Mouse (Mus musculus) CH12.LX (cell line): Measurements from ENCODE around the gene Gpm6b. TPM values are rescaled to one million over a fixed set of nuclear protein-coding genes. Genes with fewer than 3 reads are reported as not detected.
A peak's percentile ranks its signal among the peaks of the same experiment; 100 is the strongest.

Experiments
- DNase-seq: peaks from one replicate; pipeline ENCODE4 v3.0.0-alpha.2; 2013; ENCODE audit errors: extremely low read depth
- H3K27ac ChIP-seq: 2 replicates; pipeline ENCODE4 v1.5.1; 2012; ENCODE audit warnings: low read depth, mild to moderate bottlenecking, control low read depth, moderate library complexity; ENCODE audit not compliant: insufficient read depth
- H3K27me3 ChIP-seq: replicated peaks from 2 replicates; pipeline ENCODE3; 2012; ENCODE audit warnings: inconsistent platforms
- H3K36me3 ChIP-seq, 2 experiments: replicated peaks in 1 of 2; 2 replicates each; pipeline versions ENCODE3 to v1.6.1; 2012; ENCODE audit warnings: inconsistent platforms in 1 of 2, low read length in 1 of 2, mild to moderate bottlenecking in 1 of 2, mixed read lengths in 1 of 2, moderate library complexity in 1 of 2; ENCODE audit not compliant: control insufficient read depth in 1 of 2, insufficient read depth in 1 of 2
- H3K4me1 ChIP-seq, 2 experiments: 2 replicates each; pipeline ENCODE4 v1.6.1; 2012; ENCODE audit warnings: inconsistent platforms in 1 of 2, moderate library complexity in 1 of 2; ENCODE audit not compliant: insufficient read depth in 2 of 2, control insufficient read depth in 1 of 2
- H3K4me2 ChIP-seq: 2 replicates; pipeline ENCODE4 v1.6.1; 2012; ENCODE audit warnings: low read depth, mild to moderate bottlenecking, control low read depth; ENCODE audit not compliant: poor library complexity, insufficient read depth, severe bottlenecking
- H3K4me3 ChIP-seq, 3 experiments: fragments of 150-350 bp in 1 of 3; sonication (generic) in 1 of 3; replicated peaks in 1 of 3; 2 replicates each; pipeline versions ENCODE3 to v1.5.1; 2011 to 2012; ENCODE audit warnings: low read depth in 2 of 3, low read length in 2 of 3, mild to moderate bottlenecking in 2 of 3, moderate library complexity in 2 of 3, control low read depth in 1 of 3, improper control_type of control experiment in 1 of 3, inconsistent platforms in 1 of 3, mixed read lengths in 1 of 3; ENCODE audit not compliant: poor library complexity in 1 of 3
- H3K79me2 ChIP-seq: replicated peaks from 2 replicates; pipeline ENCODE4 v1.6.1; 2012; ENCODE audit warnings: mild to moderate bottlenecking, moderate library complexity; ENCODE audit not compliant: control insufficient read depth, poor library complexity, insufficient read depth, severe bottlenecking; ENCODE audit errors: extremely low read depth
- H3K9ac ChIP-seq: 2 replicates; pipeline ENCODE4 v1.6.1; 2012; ENCODE audit warnings: low read depth, mild to moderate bottlenecking, control low read depth, moderate library complexity; ENCODE audit not compliant: insufficient read depth
- H3K9me3 ChIP-seq: replicated peaks from 2 replicates; pipeline ENCODE3; 2012; ENCODE audit warnings: low read length, inconsistent platforms, mixed read lengths
- BHLHE40 ChIP-seq: IDR thresholded peaks from 2 replicates; pipeline ENCODE4 v1.6.1; 2011; ENCODE audit warnings: mild to moderate bottlenecking, low read depth, low read length, improper control_type of control experiment
- CHD2 ChIP-seq: IDR thresholded peaks from 2 replicates; pipeline ENCODE4 v1.6.1; 2011; ENCODE audit warnings: low read length, improper control_type of control experiment
- CTCF ChIP-seq, 2 experiments: IDR thresholded peaks in 1 of 2; conservative IDR thresholded peaks in 1 of 2; 2 replicates each; pipeline ENCODE4 v1.5.1; 2011 to 2012; ENCODE audit warnings: low read depth in 2 of 2, low read length in 2 of 2, improper control_type of control experiment in 1 of 2, inconsistent platforms in 1 of 2, mild to moderate bottlenecking in 1 of 2, moderate library complexity in 1 of 2
- E2F4 ChIP-seq: IDR thresholded peaks from 2 replicates; pipeline ENCODE4 v1.6.1; 2011; ENCODE audit warnings: low read depth, low read length, improper control_type of control experiment; ENCODE audit not compliant: insufficient replicate concordance
- ELF1 ChIP-seq: IDR thresholded peaks from 2 replicates; pipeline ENCODE4 v1.6.1; 2014; ENCODE audit warnings: low read depth, mild to moderate bottlenecking, inconsistent platforms, low read length, improper control_type of control experiment
- EP300 ChIP-seq: IDR thresholded peaks from 2 replicates; pipeline ENCODE4 v1.6.1; 2011; ENCODE audit warnings: low read length, improper control_type of control experiment
- ETS1 ChIP-seq: conservative IDR thresholded peaks from 2 replicates; pipeline ENCODE4 v1.6.1; 2012; ENCODE audit warnings: low read depth, mild to moderate bottlenecking, inconsistent platforms, low read length, improper control_type of control experiment, moderate library complexity
- GABPA ChIP-seq: IDR thresholded peaks from 2 replicates; pipeline ENCODE4 v1.6.1; 2012; ENCODE audit warnings: low read depth, low read length, improper control_type of control experiment, inconsistent platforms; ENCODE audit not compliant: insufficient replicate concordance
- JUND ChIP-seq: conservative IDR thresholded peaks from 2 replicates; pipeline ENCODE4 v1.6.1; 2011; ENCODE audit warnings: low read depth, low read length, improper control_type of control experiment
- KAT2A ChIP-seq: IDR thresholded peaks from 2 replicates; pipeline ENCODE4 v1.6.1; 2012; ENCODE audit warnings: low read length, improper control_type of control experiment, inconsistent platforms; ENCODE audit not compliant: insufficient replicate concordance
- MAZ ChIP-seq: IDR thresholded peaks from 2 replicates; pipeline ENCODE4 v1.6.1; 2012; ENCODE audit warnings: low read depth, mild to moderate bottlenecking, inconsistent platforms, low read length, improper control_type of control experiment, moderate library complexity
- MXI1 ChIP-seq: IDR thresholded peaks from 2 replicates; pipeline ENCODE4 v1.6.1; 2011; ENCODE audit warnings: mild to moderate bottlenecking, low read depth, low read length, improper control_type of control experiment
- MYC ChIP-seq: IDR thresholded peaks from 2 replicates; pipeline ENCODE4 v1.6.1; 2011; ENCODE audit warnings: low read depth, mild to moderate bottlenecking, improper control_type of control experiment, low read length
- NELFE ChIP-seq: IDR thresholded peaks from 2 replicates; pipeline ENCODE4 v1.6.1; 2011; ENCODE audit warnings: low read depth, low read length, improper control_type of control experiment
- POLR2A ChIP-seq: IDR thresholded peaks from 2 replicates; pipeline ENCODE4 v1.6.1; 2011; ENCODE audit warnings: low read depth, mild to moderate bottlenecking, improper control_type of control experiment, low read length
- SIN3A ChIP-seq: IDR thresholded peaks from 2 replicates; pipeline ENCODE4 v1.6.1; 2012; ENCODE audit warnings: low read length, improper control_type of control experiment, inconsistent platforms
- SMC3 ChIP-seq: IDR thresholded peaks from 2 replicates; pipeline ENCODE4 v1.6.1; 2011; ENCODE audit warnings: low read depth, low read length, improper control_type of control experiment
- USF1 ChIP-seq: IDR thresholded peaks from 2 replicates; pipeline ENCODE4 v1.6.1; 2014; ENCODE audit warnings: low read depth, mild to moderate bottlenecking, inconsistent platforms, low read length, improper control_type of control experiment
- ZKSCAN1 ChIP-seq: IDR thresholded peaks from 2 replicates; pipeline ENCODE4 v1.6.1; 2012; ENCODE audit warnings: low read depth, inconsistent platforms, low read length, improper control_type of control experiment, borderline replicate concordance
- ZMIZ1 ChIP-seq: IDR thresholded peaks from 2 replicates; pipeline ENCODE4 v1.6.1; 2012; ENCODE audit warnings: low read depth, mild to moderate bottlenecking, inconsistent platforms, low read length, improper control_type of control experiment
- ZNF384 ChIP-seq: IDR thresholded peaks from 2 replicates; pipeline ENCODE4 v1.6.1; 2012; ENCODE audit warnings: low read depth, low read length, improper control_type of control experiment, inconsistent platforms
- dilution Hi-C: fragments of 300-500 bp; cut with MboI; formaldehyde crosslinking; loops from 2 replicates; pipeline ENCODE4 v1.14.3; 2020; ENCODE audit warnings: low sequenced_read_pairs; ENCODE audit not compliant: extremely low pct_unique_long_range_greater_than_20kb, extremely low pct_ligation_motif_present
- in situ Hi-C: fragments of 300-500 bp; cut with MboI; formaldehyde crosslinking; loops from 3 replicates; pipeline ENCODE4 v1.14.3; 2019; ENCODE audit warnings: low sequenced_read_pairs, low pct_ligation_motif_present, low pct_unique_long_range_greater_than_20kb, mixed read lengths
- polyA plus RNA-seq: library from polyadenylated mRNA; unstranded; fragments of >175 nt; gene quantifications from 2 replicates; pipeline ENCODE4 v1.2.1, GENCODE M21; 2012; ENCODE audit warnings: low read depth; ENCODE audit not compliant: insufficient read length
- total RNA-seq, 2 experiments: library from RNA; depleted of rRNA; stranded (reverse); fragments of 300-350 nt in 1 of 2; fragments of >200 nt in 1 of 2; gene quantifications; 2 replicates each; pipeline ENCODE4 v1.2.3; 2012 to 2014

Gene Gpm6b
- total and polyA plus RNA-seq, 3 experiments = 0.64 to 1.9 (median 1.8) TPM

GRCm38 (mm10) chrX:166407865-166408264 is 169.2 kb downstream of the Gpm6b start:
- no peaks in the 10 kb centered on the region for H3K9me3 ChIP-seq
- H3K79me2 ChIP-seq = no peaks in the 10 kb centered on the region
- no peaks in the 10 kb centered on the region for H3K4me1 ChIP-seq
- H3K36me3 ChIP-seq = peaks cover 29 to 57% of the 10 kb centered on the region in 2 experiments
- no peak overlapping the region for H3K4me2 ChIP-seq
- DNase-seq = no peak
- no peaks in the 10 kb centered on the region for H3K27me3 ChIP-seq
- no peak for TF ChIP-seq ZNF384
- TF ChIP-seq ZKSCAN1 = no peak
- TF ChIP-seq POLR2A = no peak
- TF ChIP-seq JUND = no peak
- TF ChIP-seq KAT2A = no peak
- TF ChIP-seq CHD2 = no peak
- no peak for TF ChIP-seq EP300
- TF ChIP-seq ELF1 = no peak
- no peak for TF ChIP-seq SIN3A
- in situ Hi-C loops = no loop called here
- no peak overlapping the region for H3K27ac ChIP-seq
- H3K4me3 ChIP-seq = no peak overlapping the region
- dilution Hi-C loops = no loop called here
- H3K9ac ChIP-seq = no peak overlapping the region

- H3K79me2 ChIP-seq = no peaks in the 10 kb centered on the region
These were observed 177.5 kb downstream of the Gpm6b start for GRCm38 (mm10) chrX:166416196-166416595.

GRCm38 (mm10) chrX:166434812-166435211 is 196.1 kb downstream of the Gpm6b start:
- in situ Hi-C loops = no loop called here
- dilution Hi-C loops = no loop called here
- Histone ChIP-seq H3K4me2 (no peak overlapping the region), H3K36me3 (peaks cover 4 to 29% of the 10 kb centered on the region in 2 experiments), H3K4me1 (peaks cover 0 to 9% of the 10 kb centered on the region in 2 experiments; a peak in 1 of 4 replicates), H3K27ac (no peak overlapping the region), H3K9ac (no peak overlapping the region), H3K27me3 (no peaks in the 10 kb centered on the region), H3K79me2 (no peaks in the 10 kb centered on the region), H3K4me3 (no peak overlapping the region), H3K9me3 (no peaks in the 10 kb centered on the region)
- DNase-seq = no peak
- no peak for TF ChIP-seq MAZ
- no peak for TF ChIP-seq GABPA
- TF ChIP-seq NELFE = no peak
- no peak for TF ChIP-seq BHLHE40
- no peak for TF ChIP-seq E2F4
- TF ChIP-seq MXI1 = no peak
- TF ChIP-seq ELF1 = no peak
- no peak for TF ChIP-seq ETS1
- no peak for TF ChIP-seq MYC
- no peak for TF ChIP-seq ZKSCAN1

More at GRCm38 (mm10) chrX:166416196-166416595, 177.5 kb downstream of the Gpm6b start:
- dilution Hi-C loops (no loop called here), in situ Hi-C loops (no loop called here)
- H3K9ac ChIP-seq = no peak overlapping the region
- no peaks in the 10 kb centered on the region for H3K27me3 ChIP-seq
- H3K4me2 ChIP-seq = no peak overlapping the region
- no peaks in the 10 kb centered on the region for H3K4me1 ChIP-seq
- H3K9me3 ChIP-seq = no peaks in the 10 kb centered on the region
- peak; percentile 42 for DNase-seq
- TF ChIP-seq JUND = no peak
- TF ChIP-seq SMC3 = peak; percentile 24; the same call in 1 of the 2 replicates
- TF ChIP-seq ZMIZ1 = no peak
- TF ChIP-seq CTCF (conservative IDR thresholded peaks at IDR 0.05 in 1 of 2, IDR thresholded peaks at IDR 0.05 in 1 of 2; ENCODE audit: low read depth in 2 of 2, low read length in 2 of 2) = peak; percentile 15 to 49; a peak in 2 of 4 replicates
- TF ChIP-seq USF1 = no peak
- H3K27ac ChIP-seq = no peak overlapping the region
- H3K4me3 ChIP-seq = no peak overlapping the region
- H3K36me3 ChIP-seq = peaks cover 0 to 16% of the 10 kb centered on the region in 2 experiments
